Mouse (Mus musculus): ENCODE data around the gene Srgap2.

DNA sequence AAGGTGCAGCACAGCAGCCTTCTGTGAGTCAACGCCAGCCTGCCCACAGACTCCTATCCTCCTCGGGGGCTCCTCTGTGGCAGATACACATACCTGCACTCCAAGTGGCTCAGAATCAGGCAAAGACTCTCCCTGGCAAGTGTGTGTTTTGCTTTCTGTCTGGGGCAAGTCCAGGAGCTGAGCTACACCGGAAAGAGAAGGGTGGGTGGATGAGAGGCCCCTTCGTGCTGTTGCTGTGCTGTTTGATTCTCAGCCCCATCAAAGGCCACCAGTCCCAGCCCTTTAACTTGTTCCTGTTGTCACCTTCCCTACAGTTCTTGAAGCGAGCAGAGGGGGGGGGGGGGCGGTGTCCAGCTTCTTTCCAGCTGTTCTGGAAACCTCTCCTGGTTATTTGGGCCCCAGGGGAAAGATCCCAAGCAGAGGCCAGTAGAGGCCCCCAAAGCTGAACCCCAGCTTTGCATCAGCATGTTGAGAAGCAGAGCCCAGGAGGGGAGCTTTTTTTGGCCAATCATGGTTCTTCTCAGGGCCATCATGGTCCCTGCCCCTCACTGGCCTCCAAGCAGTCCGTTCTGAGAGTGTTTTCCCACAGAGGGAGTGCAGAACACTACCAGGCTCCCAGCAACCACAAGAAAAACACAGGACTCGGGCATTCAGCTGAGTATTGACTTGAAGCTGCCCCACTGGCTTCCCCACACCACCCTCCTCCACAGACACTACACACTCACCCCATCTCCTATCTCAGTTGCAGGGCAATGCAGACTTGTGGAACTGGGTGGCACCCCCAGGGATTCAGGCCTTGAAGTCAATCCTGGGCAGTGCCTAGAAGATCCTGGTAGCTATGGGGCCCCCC is 248.3 kb downstream of the Srgap2 start:
- TF ChIP-seq CTCF (IDR thresholded peaks at IDR 0.05; ENCODE audit: low read depth) (no peak), EP300 (IDR thresholded peaks at IDR 0.05; ENCODE audit: low read depth) (no peak)

All from liver, postnatal 0 days (tissue).